Mouse (Mus musculus) spleen, adult 2 months (tissue): ENCODE measurements around the gene Knstrn. TPM values are rescaled to one million over a fixed set of nuclear protein-coding genes. Genes with fewer than 3 reads are reported as not detected.

Source experiments
- DNase-seq, 2 experiments: peaks; one replicate each; pipeline versions ENCODE4 v3.0.0 to v3.0.0-alpha.2; 2012 to 2021; ENCODE audit warnings: low spot score in 2 of 2, low read depth in 1 of 2
- H3K27ac ChIP-seq: fragments of 200-500 bp; 2 replicates; pipeline ENCODE4 v1.5.1; 2012; ENCODE audit warnings: low read length, inconsistent platforms; ENCODE audit not compliant: insufficient read depth
- H3K27me3 ChIP-seq: fragments of 200-500 bp; 2 replicates; pipeline ENCODE4 v1.6.1; 2012; ENCODE audit warnings: mild to moderate bottlenecking, moderate library complexity, low read length, inconsistent platforms; ENCODE audit not compliant: control insufficient read depth, insufficient read depth
- H3K36me3 ChIP-seq: fragments of 200-500 bp; 2 replicates; pipeline ENCODE4 v1.6.1; 2012; ENCODE audit warnings: mild to moderate bottlenecking, low read length, inconsistent platforms; ENCODE audit not compliant: control insufficient read depth, insufficient read depth
- H3K4me1 ChIP-seq: fragments of 200-500 bp; 2 replicates; pipeline ENCODE4 v1.6.1; 2011; ENCODE audit warnings: inconsistent platforms; ENCODE audit not compliant: control insufficient read depth, insufficient read depth, insufficient read length
- H3K4me3 ChIP-seq: fragments of 200-500 bp; 2 replicates; pipeline ENCODE4 v1.5.1; 2011; ENCODE audit warnings: mild to moderate bottlenecking, inconsistent platforms; ENCODE audit not compliant: insufficient read depth, insufficient read length; ENCODE audit errors: extremely low read depth
- CTCF ChIP-seq: fragments of 200-500 bp; IDR thresholded peaks from 2 replicates; pipeline ENCODE4 v1.5.1; 2011; ENCODE audit warnings: mild to moderate bottlenecking, inconsistent platforms; ENCODE audit not compliant: insufficient read depth, insufficient read length, insufficient replicate concordance; ENCODE audit errors: extremely low read depth
- POLR2A ChIP-seq: fragments of 200-500 bp; IDR thresholded peaks from 2 replicates; pipeline ENCODE4 v1.6.1; 2011; ENCODE audit warnings: low read depth, low read length, inconsistent platforms
- WGBS: fragments of 180-500 bp; shearing (Covaris S2); methylation state at CpG from one replicate; pipeline ENCODE4 v1.1.7; 2018; 5-methylcytosine and 5-hydroxymethylcytosine counted together
- polyA plus RNA-seq: library from polyadenylated mRNA; depleted of rRNA; stranded (reverse); fragments of >200 nt; gene quantifications from 2 replicates; pipeline ENCODE4 v1.2.3, GENCODE M21; 2012

Gene Knstrn
- polyA plus RNA-seq, 1 experiment, result 4.2 TPM

GRCm38 (mm10) chr2:118834061-118834460 lies 20.3 kb downstream of the Knstrn start:
- Histone ChIP-seq H3K27me3 (no peaks in the 10 kb centered on the region), H3K36me3 (peaks cover 3% of the 10 kb centered on the region; the same call in 1 of the 2 replicates), H3K4me3 (no peak overlapping the region), H3K4me1 (no peaks in the 10 kb centered on the region), H3K27ac (no peak overlapping the region)
- DNase-seq, result no peak
- TF ChIP-seq POLR2A (no peak), CTCF (no peak)
- WGBS, result 92% methylated on average over 6 of the region's 6 CpGs

DNA sequence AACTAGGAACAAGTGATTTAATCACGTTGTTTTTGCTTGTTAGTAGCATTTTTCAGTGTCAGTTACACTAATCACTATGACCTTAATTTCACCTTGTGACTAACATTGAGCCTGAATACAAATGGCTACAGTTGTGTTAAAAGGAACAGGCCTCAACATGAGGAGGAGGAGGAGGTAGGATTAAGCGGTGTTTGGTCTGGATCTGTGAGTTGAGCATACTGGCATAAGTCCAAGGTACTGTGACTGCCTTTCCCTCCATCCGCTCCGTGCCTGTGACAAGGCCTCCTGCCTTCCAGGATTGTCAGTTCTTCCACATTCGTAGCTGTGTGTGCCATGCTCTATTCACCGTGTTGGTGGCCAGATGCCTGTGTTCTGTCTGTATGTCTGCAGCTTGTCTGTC lies 21.3 kb downstream of the Knstrn start:
- 90% methylated on average over 6 of the region's 6 CpGs for WGBS
- Histone ChIP-seq H3K36me3 (0 out of 2 replicates have a peak, but pooled peaks cover 1% of the 10 kb centered on the region), H3K27me3 (no peaks in the 10 kb centered on the region)

DNA sequence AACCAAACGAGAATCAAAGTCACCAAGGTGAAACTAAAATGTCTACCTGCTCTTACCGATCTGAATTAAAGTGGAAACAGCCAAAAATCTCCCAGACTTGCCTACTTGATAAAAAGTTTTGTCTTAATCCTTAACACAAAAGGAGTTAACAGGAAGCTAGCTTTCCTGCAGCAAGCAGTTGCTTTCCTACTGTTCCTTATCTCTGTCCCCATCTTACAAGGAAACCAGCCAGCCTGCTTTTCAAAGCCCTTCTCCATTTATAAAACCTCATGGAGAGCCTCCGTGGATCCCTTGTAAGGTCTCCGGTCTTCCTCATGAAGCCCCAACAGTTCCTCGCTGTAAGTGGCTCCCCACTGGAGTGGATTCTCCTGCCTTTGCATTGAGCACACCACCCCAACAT lies 24.5 kb downstream of the Knstrn start:
- Histone ChIP-seq H3K4me1 (no peaks in the 10 kb centered on the region), H3K27ac (no peak overlapping the region), H3K4me3 (no peak overlapping the region), H3K27me3 (no peaks in the 10 kb centered on the region), H3K36me3 (no peaks in the 10 kb centered on the region)
- no peak for DNase-seq
- no peak for TF ChIP-seq POLR2A
- no peak for TF ChIP-seq CTCF
- 30% methylated on average over 5 of the region's 5 CpGs for WGBS

More for the DNA sequence above, 21.3 kb downstream of the Knstrn start:
- no peak for TF ChIP-seq CTCF
- TF ChIP-seq POLR2A, result no peak
- DNase-seq, result no peak
- Histone ChIP-seq H3K4me1 (no peaks in the 10 kb centered on the region), H3K27ac (no peak overlapping the region), H3K4me3 (no peak overlapping the region)

DNA sequence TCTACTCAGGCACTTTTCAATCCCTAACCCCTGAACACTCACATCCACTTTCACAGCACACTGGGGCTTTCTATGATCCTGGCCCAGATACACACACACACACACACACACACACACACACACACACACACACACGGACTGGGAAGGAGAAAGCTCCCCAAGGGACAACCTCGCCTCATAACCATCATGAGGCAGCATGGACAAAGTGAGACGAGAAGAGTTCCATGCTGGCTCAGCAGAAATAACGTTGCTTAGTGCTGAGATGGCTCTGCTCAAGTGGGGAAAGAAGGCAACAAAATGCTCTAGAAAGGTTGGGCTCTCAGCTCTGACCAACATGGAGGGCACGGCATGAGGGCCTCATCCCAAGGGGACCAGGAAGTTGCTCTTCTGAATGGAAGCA lies 27.4 kb downstream of the Knstrn start:
- DNase-seq, result no peak
- H3K36me3 ChIP-seq, result no peaks in the 10 kb centered on the region
- TF ChIP-seq POLR2A, result no peak
- no peak for TF ChIP-seq CTCF
- WGBS, result 75% methylated on average over 5 of the region's 5 CpGs
- no peaks in the 10 kb centered on the region for H3K27me3 ChIP-seq
- no peak overlapping the region for H3K4me3 ChIP-seq
- H3K4me1 ChIP-seq, result no peaks in the 10 kb centered on the region
- H3K27ac ChIP-seq, result no peak overlapping the region

- no peak for DNase-seq
- Histone ChIP-seq H3K27me3 (no peaks in the 10 kb centered on the region), H3K4me3 (no peak overlapping the region), H3K4me1 (no peaks in the 10 kb centered on the region), H3K36me3 (no peaks in the 10 kb centered on the region), H3K27ac (no peak overlapping the region)
- TF ChIP-seq CTCF (no peak), POLR2A (no peak)
- WGBS, result 64% methylated on average over 4 of the region's 4 CpGs
Observed at GRCm38 (mm10) chr2:118841774-118842173, 28.0 kb downstream of the Knstrn start.

- no peaks in the 10 kb centered on the region for H3K36me3 ChIP-seq
- WGBS, result 88% methylated on average over 3 of the region's 3 CpGs
- TF ChIP-seq POLR2A (no peak), CTCF (no peak)
- H3K4me1 ChIP-seq, result no peaks in the 10 kb centered on the region
- H3K4me3 ChIP-seq, result no peak overlapping the region
- no peak for DNase-seq
- H3K27me3 ChIP-seq, result no peaks in the 10 kb centered on the region
- no peak overlapping the region for H3K27ac ChIP-seq
Observed at GRCm38 (mm10) chr2:118844427-118844826, 30.6 kb downstream of the Knstrn start.

DNA sequence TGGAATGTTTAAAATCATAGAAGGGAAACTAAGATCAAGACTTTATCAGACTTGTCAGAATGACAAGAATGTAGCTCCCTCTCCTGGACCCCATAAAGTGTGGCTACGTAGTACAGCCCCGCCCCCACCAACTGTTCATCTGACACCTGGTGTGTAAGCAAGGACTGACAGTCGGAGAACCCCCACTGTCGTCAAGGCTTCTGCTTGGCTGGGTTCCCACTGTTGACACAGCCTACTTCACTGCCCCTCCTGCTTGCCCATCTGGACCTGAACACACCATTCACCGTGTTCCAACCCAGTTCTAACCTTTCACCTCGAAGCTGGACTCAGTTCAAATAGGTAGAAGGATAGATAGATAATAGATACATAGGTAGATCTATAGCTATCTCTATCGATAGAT lies 32.4 kb downstream of the Knstrn start:
- no peaks in the 10 kb centered on the region for H3K27me3 ChIP-seq
- TF ChIP-seq CTCF, result no peak
- no peak for TF ChIP-seq POLR2A
- 39% methylated on average over 7 of the region's 7 CpGs for WGBS

More for the DNA sequence above, 32.4 kb downstream of the Knstrn start:
- H3K4me1 ChIP-seq, result no peaks in the 10 kb centered on the region
- no peak overlapping the region for H3K27ac ChIP-seq
- H3K36me3 ChIP-seq, result no peaks in the 10 kb centered on the region
- H3K4me3 ChIP-seq, result no peak overlapping the region
- no peak for DNase-seq
